8 mouse cellular contexts compared by ENCODE assay signal in the genomic region with DNA sequence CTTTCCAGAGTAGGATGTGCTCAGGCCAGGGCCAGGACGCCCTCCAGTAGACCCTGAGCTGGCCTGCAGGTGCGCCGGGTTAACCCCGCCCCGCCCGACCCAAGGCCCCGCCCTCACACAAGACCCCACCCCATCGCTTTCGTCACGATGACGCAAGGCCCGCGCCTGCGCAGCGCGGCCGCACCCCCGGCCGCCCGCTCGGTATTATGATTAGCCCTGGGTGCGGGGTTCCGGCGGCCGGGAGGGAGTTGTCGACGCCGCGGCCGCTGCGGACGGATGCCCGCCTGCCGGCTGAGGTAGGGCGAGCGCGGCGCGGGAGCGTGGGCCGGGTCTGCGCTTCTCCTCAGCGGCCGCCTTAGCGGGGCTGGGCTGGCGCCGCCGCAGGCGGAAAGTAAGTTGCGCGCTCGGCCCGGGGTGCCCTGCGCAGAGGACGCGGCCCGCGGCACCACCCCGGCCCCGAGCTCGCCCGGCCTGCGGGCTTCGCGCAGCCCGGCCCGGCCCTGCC. TPM values are rescaled to one million over a fixed set of nuclear protein-coding genes. Genes with fewer than 3 reads are reported as not detected.
DNase-seq lines count a peak whose midpoint lies in the region; ATAC-seq lines count a peak whose summit lies in the region.

A gene (plus strand): TSS at position 155 of the 505 bp plus-strand sequence.

- peak; percentile 97 for ATAC-seq in hindbrain, embryonic 15.5 days (ENCODE audit: low FRiP score, low read depth)

- H3K27me3 ChIP-seq in hindbrain, embryonic 15.5 days: no peaks in the 10 kb centered on the region

- H3K4me3 ChIP-seq in hindbrain, embryonic 15.5 days: peak within 1 kb of the TSS; percentile 86

- no peaks in the 10 kb centered on the region for H3K9me3 ChIP-seq in hindbrain, embryonic 15.5 days

- DNase-seq in WW6 (ENCODE audit: low read depth, low spot score): peak; percentile 63
- peak; percentile 90 to 93 for DNase-seq in cerebellum, postnatal 36 days
- DNase-seq in gastrocnemius, adult 18-20 months (ENCODE audit: low spot score): peak; percentile 81
- peak; percentile 89 to 91 for DNase-seq in layer of hippocampus, postnatal 36 days
- DNase-seq in lung, postnatal 25 days (ENCODE audit: low spot score): peak; percentile 84
- peak; percentile 85 for DNase-seq in retina, adult 2 months (ENCODE audit: low read depth, low spot score)
- DNase-seq in thymus, postnatal 25 days: peak; percentile 86

- H3K9ac ChIP-seq in hindbrain, embryonic 15.5 days: peak within 1 kb of the TSS; percentile 93

- H3K27ac ChIP-seq in hindbrain, embryonic 15.5 days (replicated peaks): peak within 1 kb of the TSS; percentile 94

- under 1% methylated on average over 67 of the region's 67 CpGs for WGBS in hindbrain, embryonic 15.5 days

- H3K4me2 ChIP-seq in hindbrain, embryonic 15.5 days: peak within 1 kb of the TSS; percentile 84

- no peaks in the 10 kb centered on the region; the same call in 1 of the 2 replicates for H3K36me3 ChIP-seq in hindbrain, embryonic 15.5 days

- peaks cover 25% of the 10 kb centered on the region for H3K4me1 ChIP-seq in hindbrain, embryonic 15.5 days (replicated peaks)

RNA-seq across cellular contexts. Expression of the gene that starts here (rescaled TPM):
- 10 to 100 TPM; 45.3 to 58.3 TPM for total RNA-seq in gastrocnemius, adult 18-20 months (2021)
- polyA plus RNA-seq in hindbrain, embryonic 15.5 days (2015; fragmentation: Nextera tagmentation; extraction: Ambion mirVana): 71.9 and 80.2 TPM in 2 replicates
- 100 to 1,000 TPM; 105 to 113 TPM for total RNA-seq in layer of hippocampus, postnatal 36 days (2021)

Comparison
In these comparisons a context has a peak if more than half of its experiments do, and no peak if none do; other contexts are left out.
1. Peak in every context shown above with its lines: DNase-seq, ATAC-seq, H3K4me3 ChIP-seq and H3K27ac ChIP-seq.